Mouse (Mus musculus) myocyte (in vitro differentiated cells): ENCODE measurements around the gene Unc119b. TPM values are rescaled to one million over a fixed set of nuclear protein-coding genes. Genes with fewer than 3 reads are reported as not detected.
"Not testable (repeated sequence)": the region's sequence is repeated elsewhere in the genome, so short reads cannot be mapped to it uniquely, and the experiment has no call there.

Experiments used
- H3K27me3 ChIP-seq: one replicate; pipeline ENCODE4 v1.6.1; 2011; ENCODE audit not compliant: control insufficient read depth, insufficient read depth, insufficient read length
- H3K36me3 ChIP-seq: one replicate; pipeline ENCODE4 v1.6.1; 2011; ENCODE audit not compliant: control insufficient read depth, insufficient read depth
- H3K4me2 ChIP-seq: one replicate; pipeline ENCODE4 v1.6.1; 2011; ENCODE audit warnings: low read depth, control low read depth
- H3K4me3 ChIP-seq: one replicate; pipeline ENCODE4 v1.5.1; 2011; ENCODE audit warnings: mild to moderate bottlenecking, control low read depth, moderate library complexity
- H3K79me2 ChIP-seq: one replicate; pipeline ENCODE4 v1.6.1; 2011; ENCODE audit not compliant: control insufficient read depth, insufficient read depth
- H3ac ChIP-seq: one replicate; pipeline ENCODE4 v1.6.1; 2011; ENCODE audit not compliant: control insufficient read depth, insufficient read length
- CEBPB ChIP-seq: IDR thresholded peaks from 2 replicates; pipeline ENCODE4 v1.6.1; 2011; ENCODE audit warnings: mild to moderate bottlenecking, moderate library complexity; ENCODE audit not compliant: poor library complexity, insufficient read depth, severe bottlenecking
- E2F4 ChIP-seq: IDR thresholded peaks from one replicate; pipeline ENCODE4 v1.6.1; 2011; ENCODE audit warnings: mild to moderate bottlenecking, control low read depth, moderate library complexity; ENCODE audit not compliant: insufficient read depth
- MAX ChIP-seq: IDR thresholded peaks from one replicate; pipeline ENCODE4 v1.6.1; 2011; ENCODE audit warnings: low read depth, mild to moderate bottlenecking, control low read depth
- MYOD1 ChIP-seq, 3 experiments: IDR thresholded peaks; one replicate each; pipeline ENCODE4 v1.6.1; 2011; ENCODE audit warnings: control low read depth in 2 of 3, low read depth in 2 of 3, mild to moderate bottlenecking in 2 of 3, moderate library complexity in 1 of 3; ENCODE audit not compliant: insufficient read length in 2 of 3, control insufficient read depth in 1 of 3
- MYOG ChIP-seq, 3 experiments: IDR thresholded peaks; one replicate each; pipeline ENCODE4 v1.6.1; 2011; ENCODE audit warnings: control low read depth in 2 of 3, low read depth in 2 of 3, mild to moderate bottlenecking in 2 of 3; ENCODE audit not compliant: insufficient read length in 2 of 3, control insufficient read depth in 1 of 3, insufficient read depth in 1 of 3
- POLR2A ChIP-seq: IDR thresholded peaks from one replicate; pipeline ENCODE4 v1.6.1; 2011; ENCODE audit warnings: low read depth, mild to moderate bottlenecking, control low read depth, moderate library complexity; ENCODE audit not compliant: insufficient read length
- POLR2AphosphoS2 ChIP-seq: IDR thresholded peaks from one replicate; pipeline ENCODE4 v1.6.1; 2011; ENCODE audit warnings: low read depth, control low read depth; ENCODE audit not compliant: insufficient read length
- REST ChIP-seq: IDR thresholded peaks from one replicate; pipeline ENCODE4 v1.6.1; 2011; ENCODE audit warnings: mild to moderate bottlenecking, control low read depth, moderate library complexity; ENCODE audit not compliant: insufficient read depth, insufficient read length
- SRF ChIP-seq: IDR thresholded peaks from one replicate; pipeline ENCODE4 v1.6.1; 2011; ENCODE audit warnings: low read depth; ENCODE audit not compliant: control insufficient read depth, insufficient read length
- TCF12 ChIP-seq: IDR thresholded peaks from one replicate; pipeline ENCODE4 v1.6.1; 2011; ENCODE audit warnings: mild to moderate bottlenecking, control low read depth; ENCODE audit not compliant: poor library complexity, insufficient read depth, severe bottlenecking
- TCF3 ChIP-seq: IDR thresholded peaks from one replicate; pipeline ENCODE4 v1.6.1; 2011; ENCODE audit warnings: low read depth, control low read depth; ENCODE audit not compliant: insufficient read length
- USF1 ChIP-seq: IDR thresholded peaks from one replicate; pipeline ENCODE4 v1.6.1; 2011; ENCODE audit warnings: low read depth, mild to moderate bottlenecking, control low read depth, moderate library complexity
- polyA plus RNA-seq: library from polyadenylated mRNA; unstranded; fragments of >200 nt; fragmentation: generic; extraction: Trizol; gene quantifications from one replicate; pipeline ENCODE4 v1.2.1, GENCODE M21; 2012; ENCODE audit warnings: missing spikeins

Gene Unc119b
- polyA plus RNA-seq, 1 experiment = 24.5 TPM

DNA sequence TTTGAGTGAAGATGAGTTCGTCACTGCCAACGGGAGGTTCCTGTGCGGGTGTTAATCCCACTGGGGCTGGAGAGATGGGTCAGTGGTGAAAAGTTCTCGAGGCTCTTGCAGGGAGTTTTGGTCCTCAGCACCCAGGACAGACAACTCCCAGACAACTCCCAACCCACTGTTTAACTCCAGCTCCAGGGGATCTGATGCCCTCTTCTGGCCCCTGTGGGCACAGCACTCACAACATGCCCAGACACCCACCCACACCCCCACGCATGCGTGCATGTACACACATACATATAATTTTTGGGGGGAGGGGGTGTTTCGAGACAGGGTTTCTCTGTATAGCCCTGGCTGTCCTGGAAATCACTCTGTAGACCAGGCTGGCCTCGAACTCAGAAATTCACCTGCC lies 28.8 kb upstream of the Unc119b start:
- Histone ChIP-seq H3K4me2 (no peak overlapping the region), H3ac (no peak overlapping the region), H3K4me3 (no peak overlapping the region), H3K27me3 (no peaks in the 10 kb centered on the region), H3K79me2 (no peaks in the 10 kb centered on the region), H3K36me3 (no peaks in the 10 kb centered on the region)
- TF ChIP-seq CEBPB = no peak
- TF ChIP-seq E2F4 = no peak
- TF ChIP-seq TCF3 = no peak
- TF ChIP-seq MYOD1 (IDR thresholded peaks at IDR 0.05; ENCODE audit: control insufficient read depth in 1 of 3, insufficient read length in 2 of 3, low read depth in 2 of 3) = no peak
- no peak for TF ChIP-seq TCF12
- no peak for TF ChIP-seq MAX
- TF ChIP-seq USF1 = no peak
- TF ChIP-seq MYOG (IDR thresholded peaks at IDR 0.05; ENCODE audit: control insufficient read depth in 1 of 3, insufficient read depth in 1 of 3, insufficient read length in 2 of 3, low read depth in 2 of 3) = no peak
- TF ChIP-seq POLR2A = no peak
- no peak for TF ChIP-seq POLR2AphosphoS2
- TF ChIP-seq REST = no peak
- no peak for TF ChIP-seq SRF

DNA sequence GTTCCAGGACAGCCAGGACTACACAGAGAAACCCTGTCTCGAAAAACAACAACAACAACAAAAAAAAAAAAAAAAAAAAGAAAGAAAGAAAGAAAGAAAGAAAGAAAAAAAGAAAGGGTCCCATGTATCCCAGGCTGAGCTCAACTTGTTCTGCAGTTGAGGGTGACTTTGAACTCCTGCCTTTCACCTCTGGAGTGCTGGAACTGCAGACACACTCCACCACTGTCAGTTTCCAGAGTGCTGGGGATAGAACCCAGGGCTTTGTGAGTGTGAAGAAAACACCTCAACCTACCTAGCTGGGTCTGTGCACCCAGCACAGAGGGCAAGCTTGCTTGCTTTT lies 27.1 kb upstream of the Unc119b start:
- not testable (repeated sequence) for H3K27me3 ChIP-seq, H3K4me2 ChIP-seq, H3K4me3 ChIP-seq, H3K79me2 ChIP-seq, H3ac ChIP-seq, H3K36me3 ChIP-seq

DNA sequence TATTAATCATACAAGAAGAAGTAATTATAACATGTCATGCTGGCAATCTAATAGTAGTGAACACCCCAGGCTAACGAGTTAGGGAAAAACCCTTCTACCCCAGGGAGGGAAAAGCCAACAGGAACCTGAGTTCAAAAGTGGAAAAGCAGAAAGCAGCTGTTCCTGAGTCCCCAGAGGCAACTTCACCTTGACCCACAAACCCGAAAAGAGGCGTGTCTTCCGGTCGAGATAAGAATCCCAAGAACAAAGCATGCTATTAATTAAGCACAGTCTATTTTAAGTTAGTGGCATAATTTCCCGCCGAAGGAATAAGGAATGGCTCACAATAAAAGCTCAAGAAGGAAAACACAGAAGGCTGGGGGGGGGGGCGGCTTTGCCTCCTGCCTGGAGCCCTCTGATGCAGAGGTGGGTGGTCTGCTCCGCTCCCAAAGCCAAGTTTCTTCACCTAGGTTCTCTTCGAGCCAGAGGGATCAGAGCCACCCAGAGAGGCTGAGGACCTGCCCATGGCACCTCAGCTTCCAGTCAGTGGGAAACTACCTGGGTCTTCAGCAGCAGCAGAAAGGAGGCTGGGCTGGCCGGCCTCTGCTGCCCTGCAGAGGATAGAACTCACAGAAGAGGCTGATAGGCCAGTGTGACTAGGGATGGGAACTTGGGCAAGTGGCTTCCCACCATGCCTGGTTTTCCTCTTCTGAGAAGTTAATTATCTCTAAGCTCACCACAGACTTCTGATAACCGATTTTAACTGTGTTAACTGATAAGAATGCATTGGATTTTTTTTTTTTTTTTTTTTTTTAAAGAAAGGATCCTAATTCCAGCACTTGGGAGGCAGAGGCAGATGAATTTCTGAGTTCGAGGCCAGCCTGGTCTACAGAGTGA lies 26.5 kb upstream of the Unc119b start:
- Histone ChIP-seq H3K4me3 (no peak overlapping the region), H3K4me2 (no peak overlapping the region)

DNA sequence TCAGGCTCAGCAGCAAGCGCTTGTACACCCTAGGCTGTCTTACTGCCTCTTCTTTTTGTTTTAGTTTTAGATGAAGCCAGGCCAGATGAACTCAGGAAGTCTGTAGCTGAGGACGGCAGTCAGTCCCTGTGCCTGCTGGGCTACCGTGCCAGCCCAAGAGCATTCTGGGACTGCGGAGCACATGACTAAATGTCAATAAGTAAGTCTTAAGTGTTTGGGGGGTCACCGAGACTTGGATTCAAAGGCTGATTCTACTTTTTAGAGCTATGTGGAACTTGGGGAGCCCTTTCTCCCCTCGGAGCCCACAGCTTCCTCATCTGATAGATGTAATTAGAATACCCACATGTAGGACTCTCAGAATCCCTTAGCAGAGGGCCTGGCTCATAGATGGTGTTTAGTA lies 25.9 kb upstream of the Unc119b start:
- no peaks in the 10 kb centered on the region for H3K36me3 ChIP-seq
- no peak overlapping the region for H3K4me3 ChIP-seq
- TF ChIP-seq MYOD1 (IDR thresholded peaks at IDR 0.05; ENCODE audit: control insufficient read depth in 1 of 3, insufficient read length in 2 of 3, low read depth in 2 of 3) (no peak), POLR2AphosphoS2 (no peak)
- H3ac ChIP-seq = no peak overlapping the region
- peaks cover 20% of the 10 kb centered on the region for H3K79me2 ChIP-seq
- no peaks in the 10 kb centered on the region for H3K27me3 ChIP-seq
- H3K4me2 ChIP-seq = no peak overlapping the region

More for the DNA sequence above, 26.5 kb upstream of the Unc119b start:
- no peak for TF ChIP-seq USF1
- TF ChIP-seq SRF = no peak
- TF ChIP-seq TCF12 = no peak
- no peak for TF ChIP-seq MYOG (IDR thresholded peaks at IDR 0.05; ENCODE audit: control insufficient read depth in 1 of 3, insufficient read depth in 1 of 3, insufficient read length in 2 of 3, low read depth in 2 of 3)
- TF ChIP-seq REST = no peak
- no peak for TF ChIP-seq POLR2AphosphoS2
- TF ChIP-seq MYOD1 (IDR thresholded peaks at IDR 0.05; ENCODE audit: control insufficient read depth in 1 of 3, insufficient read length in 2 of 3, low read depth in 2 of 3) = no peak
- TF ChIP-seq MAX = no peak
- H3K79me2 ChIP-seq = peaks cover 13% of the 10 kb centered on the region
- no peaks in the 10 kb centered on the region for H3K36me3 ChIP-seq
- H3K27me3 ChIP-seq = no peaks in the 10 kb centered on the region
- H3ac ChIP-seq = no peak overlapping the region

DNA sequence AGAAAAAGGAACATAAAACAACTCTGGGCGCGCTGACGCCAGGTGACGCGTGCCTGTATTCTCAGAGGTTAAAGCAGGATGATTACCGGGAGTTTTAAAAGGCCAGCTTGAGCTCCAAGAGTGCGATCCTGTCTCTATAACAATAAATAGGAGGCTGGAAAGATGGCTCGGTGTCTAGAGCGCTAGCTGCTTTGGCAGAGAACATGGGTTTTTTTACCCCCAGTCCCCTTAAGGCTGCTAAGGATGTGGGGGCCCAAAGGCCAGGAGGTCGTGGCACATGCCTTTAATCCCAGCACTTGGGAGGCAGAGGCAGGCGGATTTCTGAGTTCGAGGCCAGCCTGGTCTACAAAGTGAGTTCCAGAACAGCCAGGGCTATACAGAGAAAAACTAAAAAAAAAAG lies 24.4 kb upstream of the Unc119b start:
- Histone ChIP-seq H3ac (peak overlapping the region; percentile 98), H3K27me3 (no peaks in the 10 kb centered on the region), H3K79me2 (peaks cover 35% of the 10 kb centered on the region), H3K36me3 (no peaks in the 10 kb centered on the region), H3K4me3 (peak overlapping the region; percentile 83), H3K4me2 (peak overlapping the region; percentile 80)
- no peak for TF ChIP-seq USF1
- TF ChIP-seq MAX = no peak
- no peak for TF ChIP-seq E2F4
- TF ChIP-seq SRF = no peak
- no peak for TF ChIP-seq TCF12
- no peak for TF ChIP-seq MYOG (IDR thresholded peaks at IDR 0.05; ENCODE audit: control insufficient read depth in 1 of 3, insufficient read depth in 1 of 3, insufficient read length in 2 of 3, low read depth in 2 of 3)
- no peak for TF ChIP-seq REST
- TF ChIP-seq TCF3 = no peak
- TF ChIP-seq POLR2AphosphoS2 = no peak
- no peak for TF ChIP-seq CEBPB
- TF ChIP-seq POLR2A = no peak
- TF ChIP-seq MYOD1 (IDR thresholded peaks at IDR 0.05; ENCODE audit: control insufficient read depth in 1 of 3, insufficient read length in 2 of 3, low read depth in 2 of 3) = no peak
